Mouse (Mus musculus): ENCODE data around the gene Calhm4.

DNA sequence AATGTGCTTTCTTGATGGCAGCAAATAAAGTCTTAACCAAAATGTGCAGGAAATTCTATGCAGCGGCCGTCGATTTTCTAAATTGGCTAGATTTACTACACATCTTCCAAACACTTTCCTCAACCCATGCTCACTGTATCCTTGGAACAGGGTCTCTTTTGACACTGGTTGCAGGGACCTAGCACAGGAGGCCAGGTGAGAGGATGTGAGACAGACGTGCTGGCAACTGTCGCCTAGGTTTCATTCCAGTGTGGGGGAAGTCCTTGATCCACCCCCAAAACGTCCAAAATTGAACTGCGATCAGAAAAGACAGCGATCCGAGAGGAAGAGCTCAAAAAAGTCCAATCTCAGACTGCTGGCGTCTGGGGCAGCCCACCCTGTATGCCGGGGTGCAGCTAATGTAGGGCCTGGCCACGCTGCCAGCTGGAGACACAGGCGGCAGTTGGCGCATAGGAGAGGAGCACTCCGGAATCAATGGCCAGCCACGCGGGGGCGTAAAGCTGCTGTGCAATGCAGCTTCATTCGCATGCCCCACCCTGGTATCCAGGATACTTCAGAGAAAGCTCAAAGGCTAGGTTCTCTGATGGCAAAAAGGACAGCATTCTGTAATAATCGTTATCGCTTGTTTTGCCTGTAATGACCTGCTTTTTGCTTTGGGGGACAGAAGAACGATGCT is 10.3 kb downstream of the Calhm4 start:
- peak; percentile 85 for TF ChIP-seq CTCF (IDR thresholded peaks at IDR 0.05; ENCODE audit: low read depth)
- no peak for TF ChIP-seq EP300 (optimal IDR thresholded peaks at IDR 0.05)
